Mouse (Mus musculus) inflammation-experienced regulatory T-cells (primary cell): ENCODE data around the gene 6030468B19Rik. TPM values are rescaled to one million over a fixed set of nuclear protein-coding genes. Genes with fewer than 3 reads are reported as not detected.

Experiments used
- polyA plus RNA-seq, 2 experiments: library from polyadenylated mRNA; unstranded; fragments of 100-300 nt; shearing (Covaris generic); gene quantifications; one replicate each; pipeline ENCODE4 v1.2.1; 2017

Gene 6030468B19Rik
- polyA plus RNA-seq: 1 to 10 TPM in 1 of 2 experiments, not detected in 1; 1.2 TPM

GRCm38 (mm10) chr11:117797511-117798159 lies at the start of gene 6030468B19Rik:
Gene 6030468B19Rik, plus strand, starts transcription at chr11:117797660.

GRCm38 (mm10) chr11:117781993-117782704 lies 15.3 kb upstream of the 6030468B19Rik start, which contains the start of the genes Tmc8 and Tmc6:
Gene Tmc8, plus strand, starts transcription at chr11:117782076.
Gene Tmc6, minus strand, starts transcription at chr11:117782198.

GRCm38 (mm10) chr11:117809407-117810311 lies 12.2 kb downstream of the 6030468B19Rik start, which contains the start of the genes Gm20708 and Syngr2:
Gene Gm20708, plus strand, starts transcription at chr11:117809668.
Gene Syngr2, plus strand, starts transcription at chr11:117809668.

GRCm38 (mm10) chr11:117825333-117826101 lies 28.1 kb downstream of the 6030468B19Rik start, which contains the start of the genes Afmid and Tk1:
Gene Afmid, plus strand, starts transcription at chr11:117825924.
Gene Tk1, minus strand, starts transcription at chr11:117826092.

GRCm38 (mm10) chr11:117848985-117849671 lies 51.7 kb downstream of the 6030468B19Rik start, which contains the start of gene Birc5:
Gene Birc5, plus strand, starts transcription at chr11:117849251.

Other genes with a start within 250 kb of the 6030468B19Rik start
- 10 to 100 TPM; 18.2 to 19.0 TPM for gene Tnrc6c, start 143.4 kb upstream of the 6030468B19Rik start, polyA plus RNA-seq
- 100 to 1,000 TPM; 120 to 139 TPM for gene Tmc8, start 15.6 kb upstream of the 6030468B19Rik start, polyA plus RNA-seq
- gene Tmc6, start 15.5 kb upstream of the 6030468B19Rik start, polyA plus RNA-seq: 100 to 1,000 TPM; 141 to 153 TPM
- gene Gm20708, start 12.0 kb downstream of the 6030468B19Rik start, polyA plus RNA-seq: 1 to 10 TPM; 2.6 to 4.0 TPM
- 100 to 1,000 TPM; 132 to 205 TPM for gene Syngr2, start 12.0 kb downstream of the 6030468B19Rik start, polyA plus RNA-seq
- gene Afmid, start 28.3 kb downstream of the 6030468B19Rik start, polyA plus RNA-seq: 10 to 100 TPM; 24.6 to 27.6 TPM
- 10 to 100 TPM; 14.0 to 29.6 TPM for gene Tk1, start 28.4 kb downstream of the 6030468B19Rik start, polyA plus RNA-seq
- 1 to 10 TPM; 3.6 to 9.1 TPM for gene Birc5, start 51.6 kb downstream of the 6030468B19Rik start, polyA plus RNA-seq
- gene Tmem235, start 63.1 kb downstream of the 6030468B19Rik start, polyA plus RNA-seq: under 1 TPM in 1 of 2 experiments, not detected in 1; 0.45 TPM
- gene Tha1, start 75.8 kb downstream of the 6030468B19Rik start, polyA plus RNA-seq: 10 to 100 TPM; 14.9 to 22.7 TPM
- 100 to 1,000 TPM; 104 to 139 TPM for gene Socs3, start 172.4 kb downstream of the 6030468B19Rik start, polyA plus RNA-seq
- 10 to 100 TPM; 50.8 to 53.9 TPM for gene Pgs1, start 188.6 kb downstream of the 6030468B19Rik start, polyA plus RNA-seq